Mouse (Mus musculus): ENCODE results near the gene Bckdk. TPM values are rescaled to one million over a fixed set of nuclear protein-coding genes. Genes with fewer than 3 reads are reported as not detected.
"Not testable (repeated sequence)": the region's sequence is repeated elsewhere in the genome, so short reads cannot be mapped to it uniquely, and the experiment has no call there.

The Bckdk gene
- total RNA-seq, 2 experiments from 2014 or later, result 62.8 to 76.8 TPM

DNA sequence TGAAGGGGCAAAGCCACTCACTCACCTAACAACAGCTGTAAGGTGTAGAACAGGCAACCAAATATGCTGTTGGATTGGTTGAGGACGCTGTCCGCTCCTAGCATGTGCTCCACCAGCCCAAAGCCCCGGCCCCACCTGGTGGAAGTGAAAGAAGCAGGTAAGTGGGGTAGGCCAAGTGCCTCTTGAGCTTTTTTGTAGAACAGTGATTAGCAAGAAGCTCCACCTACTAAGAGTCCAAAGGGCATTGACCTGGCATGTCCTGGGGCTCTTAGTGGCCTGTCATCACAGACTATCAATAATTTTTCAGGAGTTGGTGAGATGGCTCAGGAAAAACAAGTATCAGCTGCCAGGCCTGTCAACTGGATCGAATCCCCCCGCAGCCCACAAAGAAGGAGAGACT is 9.4 kb upstream of the Bckdk start:
- no peak for ATAC-seq (replicated peaks; ENCODE audit: low FRiP score, low TSS enrichment, poor library complexity, severe bottlenecking)

- peak; percentile 96 for ATAC-seq (replicated peaks; ENCODE audit: low FRiP score, low TSS enrichment, poor library complexity, severe bottlenecking)
Measured at GRCm38 (mm10) chr7:127895442-127895841, 8.4 kb upstream of the Bckdk start, which contains the start of the genes Gm21974 and Vkorc1. Gene Gm21974 (minus strand): TSS chr7:127895454. Gene Vkorc1 (minus strand): TSS chr7:127895617.

- not testable (repeated sequence) for ATAC-seq (replicated peaks; ENCODE audit: low FRiP score, low TSS enrichment, poor library complexity, severe bottlenecking)
Measured at GRCm38 (mm10) chr7:127895891-127896290, 8.0 kb upstream of the Bckdk start.

DNA sequence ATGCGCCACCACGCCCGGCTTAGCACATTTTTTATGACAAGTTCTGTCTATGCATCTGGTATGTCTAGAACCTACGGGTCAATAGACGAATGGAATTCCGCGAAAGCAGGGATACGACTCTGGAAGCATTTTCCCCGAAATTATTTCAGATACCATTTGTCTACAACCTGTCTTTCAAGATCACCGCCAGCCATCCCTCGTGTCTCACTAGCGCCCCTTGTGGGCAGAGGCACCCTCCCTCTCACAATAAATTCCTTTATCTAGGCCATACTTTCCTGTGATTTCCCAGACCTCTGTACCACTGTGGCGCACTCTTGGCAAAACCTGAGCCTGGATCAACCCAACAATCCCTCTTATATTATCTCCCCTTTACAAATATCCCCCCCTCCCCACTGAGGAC is 7.5 kb upstream of the Bckdk start:
- ATAC-seq (replicated peaks; ENCODE audit: low FRiP score, low TSS enrichment, poor library complexity, severe bottlenecking), result no peak

- ATAC-seq (replicated peaks; ENCODE audit: low FRiP score, low TSS enrichment, poor library complexity, severe bottlenecking), result no peak
Measured at GRCm38 (mm10) chr7:127897542-127897941, 6.3 kb upstream of the Bckdk start.

DNA sequence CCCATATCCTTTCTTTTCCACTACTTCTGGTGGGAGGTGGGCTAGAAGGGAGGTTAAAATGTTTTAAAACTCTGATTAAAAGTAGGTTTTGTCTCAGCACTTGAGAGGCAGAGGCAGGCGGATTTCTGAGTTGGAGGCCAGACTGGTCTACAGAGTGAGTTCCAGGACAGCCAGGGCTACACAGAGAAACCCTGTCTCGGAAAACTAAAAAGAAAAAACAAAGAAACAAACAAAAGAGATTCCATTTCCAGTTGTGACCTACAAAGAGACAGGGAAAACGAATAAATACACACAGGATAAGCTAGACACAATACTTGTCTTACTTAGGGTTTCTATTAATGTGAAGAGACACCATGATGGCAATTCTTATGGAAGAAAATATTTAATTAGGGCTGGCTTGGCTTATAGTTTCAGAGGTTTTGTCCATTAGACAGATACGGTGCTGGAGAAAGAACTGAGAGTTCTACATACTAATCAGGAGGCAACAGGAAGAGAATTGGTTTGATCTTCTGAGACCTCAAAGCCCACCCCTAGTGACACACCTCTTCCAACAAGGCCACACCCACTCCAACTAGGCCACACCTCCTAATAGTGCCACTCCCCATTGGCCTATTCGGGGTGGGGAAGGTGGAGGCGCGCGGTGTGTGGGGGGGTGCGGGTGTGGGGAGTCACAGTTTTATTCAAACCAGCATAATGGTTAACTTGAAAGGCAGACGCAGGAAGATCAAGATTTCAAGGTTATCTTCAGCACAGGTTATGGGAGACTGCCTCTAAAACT is 5.5 kb upstream of the Bckdk start:
- ATAC-seq (replicated peaks; ENCODE audit: low FRiP score, low TSS enrichment, poor library complexity, severe bottlenecking), result no peak

- ATAC-seq (replicated peaks; ENCODE audit: low FRiP score, low TSS enrichment, poor library complexity, severe bottlenecking), result 0 out of 2 replicates have a peak, but pooled peaks have one; percentile 13
Measured at GRCm38 (mm10) chr7:127899997-127900396, 3.9 kb upstream of the Bckdk start.

DNA sequence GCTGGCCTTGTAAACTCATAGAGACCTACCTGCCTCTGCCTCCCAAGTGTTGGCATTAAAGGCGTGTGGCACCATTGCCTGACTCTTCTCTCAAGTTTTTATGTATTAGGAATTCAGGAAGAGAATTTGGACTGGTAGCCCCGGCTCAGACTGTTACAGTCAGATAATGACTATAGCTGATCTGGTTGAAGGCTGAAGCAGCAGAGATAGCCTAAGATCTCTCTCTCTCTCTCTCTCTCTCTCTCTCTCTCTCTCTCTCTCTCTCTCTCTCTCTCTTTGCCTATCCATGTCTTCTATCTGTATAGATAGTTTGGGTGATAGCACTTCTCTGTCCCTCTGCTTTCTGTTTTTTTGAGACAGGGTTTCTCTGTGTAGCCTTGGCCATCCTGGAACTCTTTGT is 2.1 kb upstream of the Bckdk start:
- ATAC-seq (replicated peaks; ENCODE audit: low FRiP score, low TSS enrichment, poor library complexity, severe bottlenecking), result no peak

- no peak for ATAC-seq (replicated peaks; ENCODE audit: low FRiP score, low TSS enrichment, poor library complexity, severe bottlenecking)
Measured at GRCm38 (mm10) chr7:127907939-127908338, 4.1 kb downstream of the Bckdk start.

DNA sequence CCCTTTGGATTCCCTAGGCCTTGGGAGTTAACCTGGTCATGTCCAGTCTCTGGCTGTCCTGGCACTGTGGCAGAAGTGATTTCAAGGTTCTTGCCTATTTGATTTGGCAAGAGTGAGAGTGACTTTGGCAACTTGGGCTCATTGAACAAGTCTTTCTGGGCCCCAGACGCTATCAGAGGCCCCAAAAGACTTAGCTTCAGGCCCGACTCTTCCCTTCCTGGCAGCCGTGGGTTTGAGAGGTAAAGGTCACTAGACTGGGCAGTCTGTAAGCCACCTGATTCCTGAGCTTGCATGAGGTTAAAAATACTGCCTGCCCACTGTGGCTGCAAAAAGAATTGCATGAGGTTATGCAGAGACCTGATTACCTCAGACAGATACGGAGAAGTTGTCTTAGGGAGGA is 4.8 kb downstream of the Bckdk start:
- no peak for ATAC-seq (replicated peaks; ENCODE audit: low FRiP score, low TSS enrichment, poor library complexity, severe bottlenecking)

DNA sequence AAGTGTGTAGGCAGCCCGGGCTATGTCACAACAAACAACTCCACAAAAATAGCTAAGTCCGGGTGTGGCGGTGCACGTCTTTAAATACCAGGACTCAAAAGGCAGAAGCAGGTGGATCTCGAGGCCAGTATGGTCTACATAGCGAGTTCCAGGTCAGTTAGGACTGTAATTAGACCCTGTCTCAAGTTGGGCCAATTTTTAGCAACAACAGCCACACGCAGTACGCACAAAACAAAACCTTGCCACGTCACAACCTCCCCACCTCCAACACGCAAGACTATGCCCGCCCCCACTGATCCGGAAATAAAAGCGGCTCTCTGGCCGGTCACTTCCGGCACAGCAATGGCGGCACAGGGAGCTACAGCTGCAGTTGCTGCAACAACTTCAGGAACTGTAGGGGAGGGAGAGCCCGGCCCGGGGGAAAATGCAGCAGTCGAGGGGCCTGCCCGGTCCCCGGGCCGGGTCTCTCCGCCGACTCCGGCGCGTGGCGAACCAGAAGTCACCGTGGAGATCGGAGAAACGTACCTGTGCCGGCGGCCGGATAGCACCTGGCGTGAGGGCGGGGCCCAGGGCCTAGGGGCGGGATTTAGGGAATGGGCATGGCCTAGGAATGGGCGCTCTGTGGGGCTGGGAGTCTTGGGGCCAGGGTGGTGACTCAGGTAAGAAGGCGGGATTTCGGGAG is 8.4 kb downstream of the Bckdk start, which contains the start of gene Kat8:
Gene Kat8 (plus strand): TSS at position 327 of the 682 bp plus-strand sequence.
- ATAC-seq (replicated peaks; ENCODE audit: low FRiP score, low TSS enrichment, poor library complexity, severe bottlenecking), result peak; percentile 98

GRCm38 (mm10) chr7:127912938-127913337 is 9.1 kb downstream of the Bckdk start:
- ATAC-seq (replicated peaks; ENCODE audit: low FRiP score, low TSS enrichment, poor library complexity, severe bottlenecking), result no peak

DNA sequence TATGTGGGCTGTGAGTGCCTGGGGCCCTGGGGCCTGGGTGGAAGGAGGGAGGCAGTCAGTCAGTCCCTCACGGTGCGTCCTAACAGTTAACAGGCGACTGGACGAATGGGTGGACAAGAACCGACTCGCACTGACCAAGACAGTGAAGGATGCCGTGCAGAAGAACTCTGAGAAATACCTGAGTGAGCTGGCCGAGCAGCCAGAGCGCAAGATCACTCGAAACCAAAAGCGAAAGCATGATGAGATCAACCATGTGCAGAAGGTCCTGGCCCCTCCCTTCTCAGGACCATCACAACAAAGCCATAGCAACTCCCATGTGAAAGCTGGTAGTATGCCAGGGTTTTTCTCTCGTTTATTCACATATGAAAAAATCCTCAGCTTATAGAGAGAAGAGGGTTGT is 11.4 kb downstream of the Bckdk start:
- ATAC-seq (replicated peaks; ENCODE audit: low FRiP score, low TSS enrichment, poor library complexity, severe bottlenecking), result no peak

DNA sequence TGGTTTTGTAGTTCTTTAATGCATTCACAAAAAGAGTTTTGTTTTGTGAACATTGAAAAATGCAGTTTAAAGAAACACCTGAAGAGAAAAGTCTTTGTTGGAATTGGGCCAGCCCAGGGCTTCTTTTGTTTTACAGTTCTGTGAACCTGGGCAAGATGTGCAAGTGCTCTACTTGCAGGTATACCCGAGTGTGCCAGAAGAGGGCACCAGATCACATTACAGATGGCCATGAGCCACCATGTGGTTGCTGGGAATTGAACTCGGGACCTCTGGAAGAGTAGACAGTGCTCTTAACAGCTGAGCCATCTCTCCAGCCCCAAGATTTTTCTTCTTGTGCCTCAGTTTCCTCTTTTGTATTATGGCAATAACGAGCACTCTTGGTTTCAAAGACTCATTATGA is 14.3 kb downstream of the Bckdk start:
- ATAC-seq (replicated peaks; ENCODE audit: low FRiP score, low TSS enrichment, poor library complexity, severe bottlenecking), result no peak

DNA sequence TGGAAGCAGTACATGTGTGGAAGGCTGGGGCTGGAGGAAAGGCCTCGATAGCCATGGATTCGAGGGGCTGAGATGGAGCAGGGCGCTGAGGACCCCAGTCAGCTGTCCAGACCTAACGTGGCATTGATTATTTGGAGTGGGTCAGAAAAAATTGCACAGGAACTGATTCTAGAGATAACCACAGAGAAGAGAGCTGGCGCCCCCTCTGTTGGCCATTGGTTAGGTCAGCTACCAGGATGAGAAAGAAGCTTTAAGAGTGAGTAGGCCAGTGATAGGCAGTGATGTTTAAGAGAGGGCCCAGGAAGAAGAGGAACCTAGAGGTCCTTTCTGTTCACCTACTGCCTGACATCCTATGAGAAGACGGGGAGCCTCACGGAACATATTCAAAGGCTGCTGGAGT is 15.4 kb downstream of the Bckdk start:
- ATAC-seq (replicated peaks; ENCODE audit: low FRiP score, low TSS enrichment, poor library complexity, severe bottlenecking), result peak; percentile 43; the same call in 1 of the 2 replicates

DNA sequence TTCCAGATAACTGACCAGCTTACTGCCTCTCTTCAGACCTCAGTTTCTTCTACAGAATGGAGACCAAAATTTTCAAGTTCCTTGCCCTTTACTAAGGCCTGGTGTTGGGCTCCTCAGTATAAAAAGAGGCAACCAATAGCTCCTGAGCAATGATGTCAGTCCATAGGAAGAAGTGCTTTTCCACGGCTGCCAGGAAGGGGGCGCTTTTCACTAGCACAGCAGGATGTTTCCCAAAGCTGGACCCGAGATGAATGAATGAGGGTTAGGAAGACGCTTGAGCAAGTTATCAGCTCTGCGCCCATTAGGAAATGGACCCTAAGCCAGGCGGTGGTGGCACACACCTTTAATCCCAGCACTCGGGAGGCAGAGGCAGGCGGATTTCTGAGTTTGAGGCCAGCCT is 17.6 kb downstream of the Bckdk start:
- ATAC-seq (replicated peaks; ENCODE audit: low FRiP score, low TSS enrichment, poor library complexity, severe bottlenecking), result peak; percentile 41; the same call in 1 of the 2 replicates

- ATAC-seq (replicated peaks; ENCODE audit: low FRiP score, low TSS enrichment, poor library complexity, severe bottlenecking), result no peak
Measured at GRCm38 (mm10) chr7:127922451-127923275, 18.8 kb downstream of the Bckdk start.

DNA sequence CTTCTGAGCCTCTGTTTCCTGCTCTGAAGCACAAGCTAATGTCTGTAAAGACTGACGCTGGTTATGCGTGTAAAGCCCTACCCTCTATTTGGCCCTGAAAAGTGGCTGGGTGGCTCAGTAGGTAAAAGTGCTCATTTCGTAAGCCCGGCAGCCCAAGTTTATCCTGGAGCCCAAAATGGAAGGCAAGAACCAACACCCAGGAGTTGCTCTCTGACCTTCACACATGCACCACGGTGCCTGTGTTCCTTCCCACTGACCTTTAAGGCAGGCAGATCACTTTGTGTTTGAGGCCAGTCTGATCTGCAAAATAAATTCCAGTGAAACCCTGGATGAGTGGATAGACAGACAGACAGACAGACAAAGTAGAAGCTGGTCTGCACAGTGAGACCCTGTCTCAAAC is 19.8 kb downstream of the Bckdk start:
- no peak for ATAC-seq (replicated peaks; ENCODE audit: low FRiP score, low TSS enrichment, poor library complexity, severe bottlenecking)

DNA sequence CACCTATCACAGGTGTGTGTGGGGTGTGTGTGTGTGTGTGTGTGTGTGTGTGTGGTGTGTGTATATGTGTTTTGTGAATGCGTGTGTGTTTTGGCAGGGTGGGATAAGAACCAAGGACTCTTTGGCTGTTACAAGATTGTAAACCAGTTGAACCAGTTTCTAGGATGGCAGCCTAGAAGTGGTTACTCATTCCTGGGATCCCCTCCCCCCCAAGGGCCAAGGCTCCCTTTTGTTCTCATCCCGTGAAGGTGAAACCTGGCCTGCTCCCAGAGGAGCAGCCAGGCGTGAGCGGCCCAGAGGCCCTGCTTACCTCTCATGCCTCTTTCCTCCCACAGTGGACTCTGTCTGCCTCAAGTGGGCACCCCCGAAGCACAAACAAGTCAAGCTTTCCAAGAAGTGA is 21.4 kb downstream of the Bckdk start:
- no peak for ATAC-seq (replicated peaks; ENCODE audit: low FRiP score, low TSS enrichment, poor library complexity, severe bottlenecking)

DNA sequence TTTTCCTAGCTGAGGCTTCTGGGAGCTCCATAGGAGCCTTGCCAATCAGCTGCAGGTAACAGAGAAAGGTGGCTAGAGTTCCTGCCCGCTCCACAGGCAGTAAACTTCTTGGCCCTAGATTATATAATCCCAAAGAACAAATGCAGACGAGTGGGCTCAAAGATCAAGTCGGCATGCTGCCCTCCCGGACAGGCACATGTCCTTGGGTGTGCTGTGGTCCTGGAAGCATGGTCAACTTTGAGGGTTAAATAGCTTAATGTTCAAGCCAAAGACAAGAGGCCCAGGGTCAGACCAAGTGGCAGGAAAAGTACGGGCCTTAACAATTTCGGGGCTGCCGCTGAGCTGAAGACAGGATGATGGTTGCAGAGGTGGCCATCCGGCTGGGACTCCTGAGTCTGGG is 22.2 kb downstream of the Bckdk start:
- ATAC-seq (replicated peaks; ENCODE audit: low FRiP score, low TSS enrichment, poor library complexity, severe bottlenecking), result no peak
